Mouse (Mus musculus) liver, embryonic 13.5 days (tissue): ENCODE data around the gene Ddx20. TPM values are rescaled to one million over a fixed set of nuclear protein-coding genes. Genes with fewer than 3 reads are reported as not detected.
A peak's percentile ranks its signal among the peaks of the same experiment; 100 is the strongest.

Experiments
- ATAC-seq: fragments of 200-750 bp; cut with Nextera tagmentation; 2 replicates; pipeline ENCODE4 v1.8.0; 2017; ENCODE audit warnings: low read depth, mild to moderate bottlenecking, moderate number of reproducible peaks, moderate library complexity
- DNase-seq: peaks from one replicate; pipeline ENCODE4 v3.0.0; 2022
- H3K27ac ChIP-seq: fragments of 300-500 bp; sonication (generic); 2 replicates; pipeline ENCODE4 v1.5.1; 2015; ENCODE audit warnings: moderate library complexity, mild to moderate bottlenecking, inconsistent platforms
- H3K27me3 ChIP-seq: fragments of 300-500 bp; sonication (generic); 2 replicates; pipeline ENCODE4 v1.6.1; 2015; ENCODE audit warnings: mild to moderate bottlenecking, inconsistent platforms
- H3K36me3 ChIP-seq: fragments of 300-500 bp; sonication (generic); 2 replicates; pipeline ENCODE4 v1.6.1; 2015; ENCODE audit warnings: mild to moderate bottlenecking, inconsistent platforms
- H3K4me1 ChIP-seq: fragments of 300-500 bp; sonication (generic); replicated peaks from 2 replicates; pipeline ENCODE4 v1.6.1; 2015; ENCODE audit warnings: inconsistent platforms
- H3K4me2 ChIP-seq: fragments of 300-500 bp; sonication (generic); 2 replicates; pipeline ENCODE4 v1.6.1; 2015; ENCODE audit warnings: inconsistent platforms, mild to moderate bottlenecking, moderate library complexity
- H3K4me3 ChIP-seq: fragments of 300-500 bp; sonication (generic); replicated peaks from 2 replicates; pipeline ENCODE4 v1.5.1; 2015; ENCODE audit warnings: mild to moderate bottlenecking, inconsistent platforms
- H3K9ac ChIP-seq: fragments of 300-500 bp; sonication (generic); 2 replicates; pipeline ENCODE4 v1.6.1; 2015; ENCODE audit warnings: mild to moderate bottlenecking, inconsistent platforms
- H3K9me3 ChIP-seq: fragments of 300-500 bp; sonication (generic); replicated peaks from 2 replicates; pipeline ENCODE4 v1.6.1; 2016; ENCODE audit warnings: inconsistent platforms
- WGBS: fragments of 180-500 bp; shearing (Covaris S2); methylation state at CpG from one replicate; pipeline ENCODE4 v1.1.7; 2015; ENCODE audit not compliant: insufficient replicate concordance; 5-methylcytosine and 5-hydroxymethylcytosine counted together
- polyA plus RNA-seq: library from polyadenylated mRNA; unstranded; fragments of >200 nt; fragmentation: Nextera tagmentation; extraction: Ambion mirVana; gene quantifications from 2 replicates; pipeline ENCODE4 v1.2.1, GENCODE M21; 2015

Gene Ddx20
- polyA plus RNA-seq, 1 experiment from 2014 or later: 24.8 TPM

- Histone ChIP-seq H3K27ac (no peak overlapping the region), H3K4me2 (peak overlapping the region; percentile 86), H3K4me1 (peaks cover 23% of the 10 kb centered on the region), H3K36me3 (peaks cover 14% of the 10 kb centered on the region), H3K4me3 (peak overlapping the region; percentile 97; the same call in 1 of the 2 replicates), H3K27me3 (peaks cover 25% of the 10 kb centered on the region), H3K9me3 (no peaks in the 10 kb centered on the region), H3K9ac (no peak overlapping the region; the same call in 1 of the 2 replicates)
- 46% methylated on average over 2 of the region's 2 CpGs for WGBS
- ATAC-seq: no peak
- DNase-seq: no peak
Observed at GRCm38 (mm10) chr3:105688536-105688935, 1.2 kb upstream of the Ddx20 start.

GRCm38 (mm10) chr3:105686394-105687323 is 715 bp downstream of the Ddx20 start:
- Histone ChIP-seq H3K27ac (peak overlapping the region; percentile 86), H3K9ac (peak overlapping the region; percentile 98), H3K4me3 (peak overlapping the region; percentile 97), H3K27me3 (peaks cover 7% of the 10 kb centered on the region; the same call in 1 of the 2 replicates), H3K36me3 (peaks cover 30% of the 10 kb centered on the region), H3K4me1 (peaks cover 23% of the 10 kb centered on the region), H3K9me3 (no peaks in the 10 kb centered on the region), H3K4me2 (peak overlapping the region; percentile 86)
- no peak for DNase-seq
- WGBS: 4% methylated on average over 60 of the region's 60 CpGs
- peak; percentile 45 for ATAC-seq

GRCm38 (mm10) chr3:105680346-105680745 is 7.0 kb downstream of the Ddx20 start:
- Histone ChIP-seq H3K4me2 (no peak overlapping the region), H3K9me3 (no peaks in the 10 kb centered on the region), H3K9ac (no peak overlapping the region), H3K27me3 (no peaks in the 10 kb centered on the region), H3K4me3 (no peak overlapping the region), H3K36me3 (peaks cover 71% of the 10 kb centered on the region), H3K27ac (no peak overlapping the region), H3K4me1 (0 out of 2 replicates have a peak, but pooled peaks cover 2% of the 10 kb centered on the region)
- DNase-seq (no peak), ATAC-seq (no peak)
- WGBS: 86% methylated on average over 7 of the region's 7 CpGs

GRCm38 (mm10) chr3:105675932-105676331 is 11.4 kb downstream of the Ddx20 start:
- ATAC-seq (no peak), DNase-seq (no peak)
- Histone ChIP-seq H3K9me3 (no peaks in the 10 kb centered on the region), H3K4me3 (no peak overlapping the region), H3K4me2 (no peak overlapping the region), H3K36me3 (peaks cover 36% of the 10 kb centered on the region), H3K27ac (no peak overlapping the region), H3K9ac (no peak overlapping the region), H3K27me3 (no peaks in the 10 kb centered on the region), H3K4me1 (no peaks in the 10 kb centered on the region)
- 26% methylated on average over 2 of the region's 2 CpGs for whole genome bisulfite sequencing

- H3K9me3 ChIP-seq: no peaks in the 10 kb centered on the region
- H3K27me3 ChIP-seq: no peaks in the 10 kb centered on the region
- H3K4me1 ChIP-seq: no peaks in the 10 kb centered on the region
- H3K27ac ChIP-seq: no peak overlapping the region
- WGBS: 20% methylated on average over 7 of the region's 7 CpGs
- no peak overlapping the region for H3K4me2 ChIP-seq
- H3K9ac ChIP-seq: no peak overlapping the region
- peaks cover 27% of the 10 kb centered on the region for H3K36me3 ChIP-seq
- ATAC-seq (peak; percentile 45), DNase-seq (peak; percentile 50)
- H3K4me3 ChIP-seq: no peak overlapping the region
Observed at GRCm38 (mm10) chr3:105674595-105675218, 12.7 kb downstream of the Ddx20 start.

GRCm38 (mm10) chr3:105670801-105671200 is 16.6 kb downstream of the Ddx20 start:
- 61% methylated on average over 1 of the region's 1 CpGs for WGBS
- Histone ChIP-seq H3K4me3 (no peak overlapping the region), H3K36me3 (no peaks in the 10 kb centered on the region), H3K27me3 (peaks cover 8% of the 10 kb centered on the region), H3K4me1 (peaks cover 2% of the 10 kb centered on the region), H3K9me3 (no peaks in the 10 kb centered on the region), H3K4me2 (no peak overlapping the region), H3K9ac (no peak overlapping the region), H3K27ac (no peak overlapping the region)
- no peak for DNase-seq
- no peak for ATAC-seq

GRCm38 (mm10) chr3:105669776-105670175 is 17.6 kb downstream of the Ddx20 start:
- Histone ChIP-seq H3K4me3 (no peak overlapping the region), H3K4me1 (peaks cover 12% of the 10 kb centered on the region), H3K4me2 (no peak overlapping the region), H3K27ac (no peak overlapping the region), H3K9me3 (no peaks in the 10 kb centered on the region), H3K27me3 (peaks cover 8% of the 10 kb centered on the region), H3K36me3 (no peaks in the 10 kb centered on the region), H3K9ac (no peak overlapping the region)
- 66% methylated on average over 3 of the region's 3 CpGs for WGBS
- no peak for DNase-seq
- ATAC-seq: no peak

- DNase-seq (no peak), ATAC-seq (no peak)
- Histone ChIP-seq H3K9ac (no peak overlapping the region), H3K9me3 (no peaks in the 10 kb centered on the region), H3K4me3 (no peak overlapping the region), H3K36me3 (no peaks in the 10 kb centered on the region), H3K27ac (no peak overlapping the region), H3K4me1 (peaks cover 18% of the 10 kb centered on the region), H3K27me3 (peaks cover 8% of the 10 kb centered on the region), H3K4me2 (no peak overlapping the region)
- 38% methylated on average over 9 of the region's 9 CpGs for WGBS
Observed at GRCm38 (mm10) chr3:105668161-105668560, 19.2 kb downstream of the Ddx20 start.

- no peaks in the 10 kb centered on the region for H3K36me3 ChIP-seq
- H3K9me3 ChIP-seq: no peaks in the 10 kb centered on the region
- no peak overlapping the region for H3K9ac ChIP-seq
- H3K27me3 ChIP-seq: peaks cover 8% of the 10 kb centered on the region
- H3K4me3 ChIP-seq: no peak overlapping the region
- H3K4me1 ChIP-seq: peaks cover 18% of the 10 kb centered on the region
- 41% methylated on average over 4 of the region's 4 CpGs for WGBS
- H3K27ac ChIP-seq: no peak overlapping the region
- DNase-seq: no peak
- ATAC-seq: no peak
- H3K4me2 ChIP-seq: no peak overlapping the region
Observed at GRCm38 (mm10) chr3:105666996-105667523, 20.3 kb downstream of the Ddx20 start.

- H3K4me1 ChIP-seq: peaks cover 18% of the 10 kb centered on the region
- peak overlapping the region; percentile 42 for H3K4me2 ChIP-seq
- no peak overlapping the region for H3K9ac ChIP-seq
- peaks cover 8% of the 10 kb centered on the region for H3K27me3 ChIP-seq
- peak; percentile 83 for ATAC-seq
- H3K4me3 ChIP-seq: no peak overlapping the region
- H3K27ac ChIP-seq: no peak overlapping the region
- no peaks in the 10 kb centered on the region for H3K36me3 ChIP-seq
- WGBS: 40% methylated on average over 9 of the region's 9 CpGs
- no peaks in the 10 kb centered on the region for H3K9me3 ChIP-seq
- DNase-seq: peak; percentile 8
Observed at GRCm38 (mm10) chr3:105665105-105665765, 22.1 kb downstream of the Ddx20 start.

GRCm38 (mm10) chr3:105663043-105663442 is 24.3 kb downstream of the Ddx20 start:
- Histone ChIP-seq H3K9ac (no peak overlapping the region), H3K4me2 (no peak overlapping the region), H3K27ac (no peak overlapping the region), H3K9me3 (no peaks in the 10 kb centered on the region), H3K4me1 (peaks cover 18% of the 10 kb centered on the region), H3K4me3 (no peak overlapping the region), H3K27me3 (peaks cover 5% of the 10 kb centered on the region), H3K36me3 (no peaks in the 10 kb centered on the region)
- WGBS: 68% methylated on average over 8 of the region's 8 CpGs
- ATAC-seq (no peak), DNase-seq (no peak)
